Mouse (Mus musculus) neural tube, embryonic 10.5 days (tissue): Measurements from ENCODE around the gene Tcf3.

ENCODE experiments used
- DNase-seq: peaks from one replicate; pipeline ENCODE4 v3.0.0-alpha.2; 2017; ENCODE audit warnings: low spot score; ENCODE audit errors: extremely low spot score

Tcf3 gene

GRCm38 (mm10) chr10:80433513-80434232, at the start of gene Tcf3:
Tcf3 (minus strand) TSS chr10:80433647.
- peak; percentile 95 for DNase-seq

- DNase-seq = no peak
Measured at GRCm38 (mm10) chr10:80481002-80481401, 47.6 kb upstream of the Tcf3 start.

GRCm38 (mm10) chr10:80478531-80478930, 45.1 kb upstream of the Tcf3 start:
- DNase-seq = no peak

- peak; percentile 94 for DNase-seq
Measured at GRCm38 (mm10) chr10:80475290-80475959, 42.0 kb upstream of the Tcf3 start.

- no peak for DNase-seq
Measured at GRCm38 (mm10) chr10:80465066-80465465, 31.6 kb upstream of the Tcf3 start.

GRCm38 (mm10) chr10:80464381-80465035, 31.1 kb upstream of the Tcf3 start:
- no peak for DNase-seq

GRCm38 (mm10) chr10:80461346-80461745, 27.9 kb upstream of the Tcf3 start:
- no peak for DNase-seq

GRCm38 (mm10) chr10:80460324-80460723, 26.9 kb upstream of the Tcf3 start:
- no peak for DNase-seq

- no peak for DNase-seq
Measured at GRCm38 (mm10) chr10:80459671-80460070, 26.2 kb upstream of the Tcf3 start.

- DNase-seq = no peak
Measured at GRCm38 (mm10) chr10:80459236-80459635, 25.8 kb upstream of the Tcf3 start.

- DNase-seq = no peak
Measured at GRCm38 (mm10) chr10:80455697-80456096, 22.2 kb upstream of the Tcf3 start.

GRCm38 (mm10) chr10:80454781-80455180, 21.3 kb upstream of the Tcf3 start:
- no peak for DNase-seq

GRCm38 (mm10) chr10:80453601-80454000, 20.2 kb upstream of the Tcf3 start:
- no peak for DNase-seq

GRCm38 (mm10) chr10:80450599-80450998, 17.2 kb upstream of the Tcf3 start:
- DNase-seq = no peak

- DNase-seq = peak; percentile 81
Measured at GRCm38 (mm10) chr10:80445898-80446601, 12.6 kb upstream of the Tcf3 start.

- no peak for DNase-seq
Measured at GRCm38 (mm10) chr10:80445052-80445451, 11.6 kb upstream of the Tcf3 start.

- DNase-seq = no peak
Measured at GRCm38 (mm10) chr10:80444339-80445045, 11.0 kb upstream of the Tcf3 start.

GRCm38 (mm10) chr10:80443575-80444278, 10.3 kb upstream of the Tcf3 start:
- no peak for DNase-seq

- no peak for DNase-seq
Measured at GRCm38 (mm10) chr10:80442989-80443388, 9.5 kb upstream of the Tcf3 start.

GRCm38 (mm10) chr10:80441598-80441997, 8.2 kb upstream of the Tcf3 start:
- no peak for DNase-seq

- DNase-seq = no peak
Measured at GRCm38 (mm10) chr10:80440031-80440430, 6.6 kb upstream of the Tcf3 start.
